Mouse (Mus musculus): ENCODE measurements at regions not wholly inside any gene's neighbourhood (a gene's known extent, or its start where the extent isn't known, plus 50 kb on each side); places are given as distances from the start of the nearest gene placed in this dataset.

DNA sequence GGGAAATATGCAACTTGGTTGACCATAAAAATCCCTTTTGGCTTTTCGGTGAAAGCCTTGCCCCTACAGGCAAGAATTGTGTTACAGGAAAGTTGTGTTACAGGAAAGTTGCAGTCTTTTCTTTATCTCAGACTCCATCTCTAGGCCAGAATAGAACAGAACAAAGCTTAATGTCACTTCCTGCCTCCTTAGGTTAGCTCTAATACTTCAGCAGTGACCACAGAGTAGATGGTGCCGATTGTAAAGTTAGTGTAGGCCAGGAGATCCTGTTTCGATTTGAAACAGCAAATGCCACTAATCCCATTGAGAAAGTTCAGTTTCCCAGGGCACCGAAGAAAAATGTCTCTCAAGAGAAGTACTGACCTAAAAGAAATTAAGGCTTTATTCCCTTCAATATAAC, 170.3 kb upstream of the Agr3 start:
- H3K27me3 ChIP-seq (ENCODE audit: control insufficient read depth, insufficient read depth, low read length): no peaks in the 10 kb centered on the region
- TF ChIP-seq CTCF (IDR thresholded peaks at IDR 0.05; ENCODE audit: extremely low read depth, insufficient read length, insufficient replicate concordance, low read depth, low read length) (no peak), POLR2A (IDR thresholded peaks at IDR 0.05; ENCODE audit: low read depth, low read length) (no peak)
- no peaks in the 10 kb centered on the region for H3K4me1 ChIP-seq (ENCODE audit: control insufficient read depth, insufficient read depth, insufficient read length, low read length)
- no peak overlapping the region for H3K4me3 ChIP-seq (ENCODE audit: low read depth, low read length)
- no peak overlapping the region for H3K27ac ChIP-seq (ENCODE audit: insufficient read depth, low read depth, low read length)
- no peaks in the 10 kb centered on the region for H3K36me3 ChIP-seq (ENCODE audit: control insufficient read depth, insufficient read depth, low read length)
- 77% methylated on average over 4 of the region's 4 CpGs for WGBS

DNA sequence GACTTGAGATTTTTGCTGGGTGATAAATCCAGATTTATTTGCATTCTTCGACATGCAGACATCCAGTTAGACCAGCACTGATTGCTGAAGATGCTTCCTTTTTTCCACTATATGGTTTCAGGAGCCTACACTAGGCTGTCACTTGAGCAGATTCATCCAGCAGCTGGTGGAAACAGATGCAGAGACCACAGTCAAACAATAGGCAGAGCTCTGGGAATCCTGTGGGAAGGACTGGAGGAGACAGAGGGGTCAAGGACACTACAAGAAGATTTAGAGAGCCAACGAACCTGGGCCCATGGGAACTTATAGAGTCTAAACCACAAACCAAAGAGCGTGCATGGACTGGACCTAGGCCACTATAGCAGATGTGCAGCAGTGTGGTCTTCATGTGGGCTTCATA, 177.4 kb upstream of the Agr3 start:
- no peak overlapping the region for H3K4me3 ChIP-seq (ENCODE audit: low read depth, low read length)
- H3K4me1 ChIP-seq (ENCODE audit: control insufficient read depth, insufficient read depth, insufficient read length, low read length): no peaks in the 10 kb centered on the region
- H3K27ac ChIP-seq (ENCODE audit: insufficient read depth, low read depth, low read length): no peak overlapping the region
- TF ChIP-seq POLR2A (IDR thresholded peaks at IDR 0.05; ENCODE audit: low read depth, low read length): no peak
- no peak for TF ChIP-seq CTCF (IDR thresholded peaks at IDR 0.05; ENCODE audit: extremely low read depth, insufficient read length, insufficient replicate concordance, low read depth, low read length)
- no peaks in the 10 kb centered on the region for H3K27me3 ChIP-seq (ENCODE audit: control insufficient read depth, insufficient read depth, low read length)
- no peaks in the 10 kb centered on the region for H3K36me3 ChIP-seq (ENCODE audit: control insufficient read depth, insufficient read depth, low read length)
- whole genome bisulfite sequencing: 63% methylated on average over 3 of the region's 3 CpGs

DNA sequence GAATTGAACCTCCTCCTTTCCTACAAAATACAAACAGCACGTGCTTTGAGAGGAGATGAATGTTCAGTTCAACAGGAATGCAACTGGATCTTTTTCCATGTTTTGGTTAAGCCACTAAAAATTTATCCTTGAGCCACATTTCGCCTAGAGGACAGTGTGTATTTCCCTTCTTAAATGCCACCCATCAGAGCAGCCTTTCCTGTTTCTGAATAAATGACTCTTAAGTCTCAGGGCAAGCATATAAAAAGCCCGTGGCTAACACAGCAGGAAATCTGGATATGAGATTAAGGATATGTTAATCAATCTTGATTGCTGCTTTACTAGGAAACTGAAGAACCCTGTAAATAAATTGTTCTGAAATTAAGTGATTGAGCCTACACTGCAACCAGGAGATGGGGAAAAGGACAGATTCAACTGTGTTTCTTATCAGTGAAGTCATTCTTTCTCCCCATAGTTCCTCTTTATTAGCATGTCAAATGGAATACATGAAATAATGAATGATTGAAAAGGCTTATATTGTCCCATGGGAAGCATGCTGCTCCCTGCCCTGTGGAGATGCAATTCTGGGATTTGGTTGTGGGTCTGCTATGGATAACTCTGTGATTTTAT, 178.6 kb upstream of the Agr3 start:
- Histone ChIP-seq H3K4me1 (ENCODE audit: control insufficient read depth, insufficient read depth, insufficient read length, low read length) (no peaks in the 10 kb centered on the region), H3K4me3 (ENCODE audit: low read depth, low read length) (no peak overlapping the region), H3K27me3 (ENCODE audit: control insufficient read depth, insufficient read depth, low read length) (no peaks in the 10 kb centered on the region), H3K36me3 (ENCODE audit: control insufficient read depth, insufficient read depth, low read length) (no peaks in the 10 kb centered on the region), H3K27ac (ENCODE audit: insufficient read depth, low read depth, low read length) (no peak overlapping the region)
- WGBS: 49% methylated on average over 3 of the region's 3 CpGs
- no peak for TF ChIP-seq CTCF (IDR thresholded peaks at IDR 0.05; ENCODE audit: extremely low read depth, insufficient read length, insufficient replicate concordance, low read depth, low read length)
- no peak for TF ChIP-seq POLR2A (IDR thresholded peaks at IDR 0.05; ENCODE audit: low read depth, low read length)

- Histone ChIP-seq H3K27me3 (ENCODE audit: control insufficient read depth, insufficient read depth, low read length) (no peaks in the 10 kb centered on the region), H3K4me1 (ENCODE audit: control insufficient read depth, insufficient read depth, insufficient read length, low read length) (no peaks in the 10 kb centered on the region), H3K27ac (ENCODE audit: insufficient read depth, low read depth, low read length) (no peak overlapping the region), H3K4me3 (ENCODE audit: low read depth, low read length) (no peak overlapping the region), H3K36me3 (ENCODE audit: control insufficient read depth, insufficient read depth, low read length) (no peaks in the 10 kb centered on the region)
- WGBS: 19% methylated on average over 1 of the region's 1 CpGs
- TF ChIP-seq POLR2A (IDR thresholded peaks at IDR 0.05; ENCODE audit: low read depth, low read length) (no peak), CTCF (IDR thresholded peaks at IDR 0.05; ENCODE audit: extremely low read depth, insufficient read length, insufficient replicate concordance, low read depth, low read length) (no peak)
These were observed 182.7 kb upstream of the Agr3 start for GRCm38 (mm10) chr12:35742729-35743128.

DNA sequence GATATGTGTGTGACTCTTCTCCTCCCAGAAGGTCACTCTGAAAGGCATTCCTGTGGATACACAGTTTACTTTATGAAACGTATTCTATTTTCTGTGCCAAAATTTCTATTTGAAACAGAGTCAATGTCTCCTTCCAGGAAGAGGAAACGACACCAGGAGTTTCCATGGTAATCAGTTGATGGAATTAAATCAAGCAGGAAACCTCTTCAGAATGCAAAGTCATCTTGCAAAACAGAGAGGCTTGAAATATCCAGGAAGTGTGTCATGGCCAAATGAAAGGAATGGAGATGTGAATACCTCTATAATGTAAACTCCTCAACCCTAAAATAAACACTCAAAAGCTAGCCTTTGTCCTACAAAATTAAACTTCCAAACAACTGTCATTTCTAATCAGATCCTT, 189.0 kb upstream of the Agr3 start:
- 45% methylated on average over 2 of the region's 2 CpGs for WGBS
- Histone ChIP-seq H3K36me3 (ENCODE audit: control insufficient read depth, insufficient read depth, low read length) (no peaks in the 10 kb centered on the region), H3K4me1 (ENCODE audit: control insufficient read depth, insufficient read depth, insufficient read length, low read length) (no peaks in the 10 kb centered on the region), H3K27me3 (ENCODE audit: control insufficient read depth, insufficient read depth, low read length) (no peaks in the 10 kb centered on the region), H3K4me3 (ENCODE audit: low read depth, low read length) (no peak overlapping the region), H3K27ac (ENCODE audit: insufficient read depth, low read depth, low read length) (no peak overlapping the region)
- no peak for TF ChIP-seq POLR2A (IDR thresholded peaks at IDR 0.05; ENCODE audit: low read depth, low read length)
- TF ChIP-seq CTCF (IDR thresholded peaks at IDR 0.05; ENCODE audit: extremely low read depth, insufficient read length, insufficient replicate concordance, low read depth, low read length): no peak

GRCm38 (mm10) chr12:35735002-35735401, 190.4 kb upstream of the Agr3 start:
- Histone ChIP-seq H3K4me3 (ENCODE audit: low read depth, low read length) (no peak overlapping the region), H3K27ac (ENCODE audit: insufficient read depth, low read depth, low read length) (no peak overlapping the region)

DNA sequence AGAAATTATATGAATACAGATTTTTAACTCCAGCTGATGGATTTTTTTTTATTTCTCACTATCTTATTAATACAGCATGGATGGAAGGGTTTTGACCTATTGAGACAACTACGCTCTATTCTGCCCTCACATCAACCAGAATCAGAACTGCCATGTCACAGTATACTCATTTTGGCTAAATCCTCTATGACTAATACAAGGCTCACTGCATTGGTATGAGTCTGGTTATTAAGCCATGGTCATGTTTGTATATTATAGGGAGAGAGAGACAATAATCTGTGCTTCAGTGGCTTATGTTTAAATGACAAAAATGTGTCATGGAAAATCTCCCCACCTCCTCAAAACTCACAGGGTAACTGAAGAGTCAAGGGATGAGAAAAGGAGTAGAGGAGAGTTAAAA, 191.0 kb upstream of the Agr3 start:
- TF ChIP-seq CTCF (IDR thresholded peaks at IDR 0.05; ENCODE audit: extremely low read depth, insufficient read length, insufficient replicate concordance, low read depth, low read length) (no peak), POLR2A (IDR thresholded peaks at IDR 0.05; ENCODE audit: low read depth, low read length) (no peak)
- WGBS: 82% methylated on average over 1 of the region's 1 CpGs
- H3K4me1 ChIP-seq (ENCODE audit: control insufficient read depth, insufficient read depth, insufficient read length, low read length): no peaks in the 10 kb centered on the region
- H3K36me3 ChIP-seq (ENCODE audit: control insufficient read depth, insufficient read depth, low read length): no peaks in the 10 kb centered on the region
- no peak overlapping the region for H3K4me3 ChIP-seq (ENCODE audit: low read depth, low read length)
- no peaks in the 10 kb centered on the region for H3K27me3 ChIP-seq (ENCODE audit: control insufficient read depth, insufficient read depth, low read length)
- no peak overlapping the region for H3K27ac ChIP-seq (ENCODE audit: insufficient read depth, low read depth, low read length)

More at GRCm38 (mm10) chr12:35735002-35735401, 190.4 kb upstream of the Agr3 start:
- H3K4me1 ChIP-seq (ENCODE audit: control insufficient read depth, insufficient read depth, insufficient read length, low read length): no peaks in the 10 kb centered on the region
- TF ChIP-seq POLR2A (IDR thresholded peaks at IDR 0.05; ENCODE audit: low read depth, low read length): no peak
- 59% methylated on average over 2 of the region's 2 CpGs for WGBS
- H3K36me3 ChIP-seq (ENCODE audit: control insufficient read depth, insufficient read depth, low read length): no peaks in the 10 kb centered on the region
- H3K27me3 ChIP-seq (ENCODE audit: control insufficient read depth, insufficient read depth, low read length): no peaks in the 10 kb centered on the region
